Mouse (Mus musculus) midbrain, embryonic 16.5 days (tissue): ENCODE measurements around the gene Tbx19. TPM values are rescaled to one million over a fixed set of nuclear protein-coding genes. Genes with fewer than 3 reads are reported as not detected.

Experiments
- ATAC-seq: fragments of 200-750 bp; cut with Nextera tagmentation; 2 replicates; pipeline ENCODE4 v1.8.0; 2017; ENCODE audit warnings: moderate TSS enrichment
- H3K27ac ChIP-seq: fragments of 300-500 bp; sonication (generic); 2 replicates; pipeline ENCODE4 v1.5.1; 2014; ENCODE audit warnings: mild to moderate bottlenecking, low read length, mixed read lengths
- H3K27me3 ChIP-seq: fragments of 300-500 bp; sonication (generic); 2 replicates; pipeline ENCODE4 v1.6.1; 2014; ENCODE audit warnings: low read depth, low read length, mixed read lengths; ENCODE audit not compliant: control insufficient read depth, insufficient read depth
- H3K36me3 ChIP-seq: fragments of 300-500 bp; sonication (generic); 2 replicates; pipeline ENCODE4 v1.6.1; 2014; ENCODE audit warnings: mild to moderate bottlenecking, low read length, moderate library complexity, mixed read lengths; ENCODE audit not compliant: control insufficient read depth, insufficient read depth
- H3K4me1 ChIP-seq: fragments of 300-500 bp; sonication (generic); 2 replicates; pipeline ENCODE4 v1.6.1; 2014; ENCODE audit warnings: mild to moderate bottlenecking, low read length, mixed read lengths; ENCODE audit not compliant: control insufficient read depth, insufficient read depth
- H3K4me2 ChIP-seq: fragments of 300-500 bp; sonication (generic); 2 replicates; pipeline ENCODE4 v1.6.1; 2014; ENCODE audit warnings: mild to moderate bottlenecking, low read length, mixed read lengths
- H3K4me3 ChIP-seq: fragments of 300-500 bp; sonication (generic); 2 replicates; pipeline ENCODE4 v1.5.1; 2014; ENCODE audit warnings: low read depth, mild to moderate bottlenecking, low read length, moderate library complexity, mixed read lengths
- H3K9ac ChIP-seq: fragments of 300-500 bp; sonication (generic); 2 replicates; pipeline ENCODE4 v1.6.1; 2014; ENCODE audit warnings: low read depth, low read length, mixed read lengths
- H3K9me3 ChIP-seq: fragments of 300-500 bp; sonication (generic); replicated peaks from 2 replicates; pipeline ENCODE4 v1.6.1; 2014; ENCODE audit warnings: mild to moderate bottlenecking, low read length, mixed read lengths; ENCODE audit not compliant: control insufficient read depth, poor library complexity, severe bottlenecking
- WGBS: fragments of 180-500 bp; shearing (Covaris S2); extraction: QIAGEN DNeasy Blood & Tissue Kit; methylation state at CpG from one replicate; pipeline ENCODE4 v1.1.7; 2014; 5-methylcytosine and 5-hydroxymethylcytosine counted together
- polyA plus RNA-seq: library from polyadenylated mRNA; unstranded; fragments of >200 nt; fragmentation: Nextera tagmentation; extraction: Ambion mirVana; gene quantifications from 2 replicates; pipeline ENCODE4 v1.2.1, GENCODE M21; 2015

The Tbx19 gene
- 0.11 and 0.16 TPM in 2 replicates for polyA plus RNA-seq

DNA sequence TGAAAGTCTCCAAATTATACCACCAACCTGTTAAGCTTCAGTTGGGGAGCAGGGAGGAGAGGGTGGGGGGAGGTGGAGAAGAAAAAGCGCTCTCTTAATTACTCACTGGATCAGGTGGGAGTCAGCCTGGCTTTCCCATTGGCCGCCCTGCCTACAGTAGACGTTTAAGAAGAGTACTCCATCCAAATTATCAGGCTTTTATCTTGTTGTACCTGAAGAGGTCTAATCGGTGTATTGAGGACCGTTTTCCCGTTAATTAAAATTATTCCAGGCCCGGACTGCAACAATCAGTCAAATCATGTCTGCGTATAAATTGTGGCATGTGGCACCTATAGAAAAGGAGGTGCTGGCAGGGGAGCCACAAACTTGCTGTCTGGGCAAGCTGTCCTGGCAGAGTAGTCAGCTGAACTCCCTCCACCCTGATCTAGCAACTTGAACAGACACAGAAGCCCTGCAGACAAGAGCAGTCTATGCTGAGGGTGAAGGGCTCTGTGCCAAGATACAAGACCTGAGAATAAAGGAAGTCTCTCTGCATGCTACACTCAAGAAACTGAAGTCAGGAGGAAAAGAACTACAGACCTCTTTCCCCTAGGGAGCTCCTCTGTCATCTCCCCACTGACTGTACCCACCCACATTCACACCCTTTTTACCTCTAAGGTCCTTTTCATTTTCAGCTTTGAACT is at the start of gene Tbx19:
TSS of gene Tbx19 (minus strand) at position 51 of the 683 bp plus-strand sequence.
- Histone ChIP-seq H3K4me3 (no peak within 1 kb of the TSS), H3K9ac (no peak within 1 kb of the TSS), H3K4me1 (no peaks in the 10 kb centered on the region), H3K27ac (no peak within 1 kb of the TSS), H3K36me3 (no peaks in the 10 kb centered on the region), H3K4me2 (no peak within 1 kb of the TSS), H3K27me3 (no peaks in the 10 kb centered on the region), H3K9me3 (no peaks in the 10 kb centered on the region)
- WGBS, result 86% methylated on average over 8 of the region's 8 CpGs
- no peak for ATAC-seq

DNA sequence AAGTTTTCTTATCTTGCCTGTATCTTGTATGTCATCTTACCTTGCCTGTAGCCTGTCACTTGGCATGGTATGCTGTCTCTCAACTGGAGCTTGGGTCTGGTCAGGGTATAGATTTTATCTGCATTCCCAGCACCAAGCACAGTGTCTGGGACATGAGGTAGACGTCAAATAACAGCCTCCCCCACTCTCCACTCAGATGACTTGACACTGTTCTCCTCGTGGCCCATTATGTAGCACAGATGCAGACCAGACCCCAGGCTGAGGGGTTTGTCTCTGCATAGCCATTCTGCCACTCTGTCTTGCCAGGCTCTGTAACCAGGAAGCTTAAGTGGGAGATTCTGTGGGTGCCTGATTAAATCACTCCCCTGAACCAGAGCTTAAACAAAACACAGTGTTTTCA is 45.0 kb upstream of the Tbx19 start:
- Histone ChIP-seq H3K9me3 (no peaks in the 10 kb centered on the region), H3K4me1 (no peaks in the 10 kb centered on the region), H3K27ac (no peak overlapping the region), H3K4me2 (no peak overlapping the region), H3K36me3 (no peaks in the 10 kb centered on the region), H3K27me3 (no peaks in the 10 kb centered on the region), H3K9ac (no peak overlapping the region), H3K4me3 (no peak overlapping the region)
- ATAC-seq, result no peak
- 64% methylated on average over 2 of the region's 2 CpGs for WGBS

DNA sequence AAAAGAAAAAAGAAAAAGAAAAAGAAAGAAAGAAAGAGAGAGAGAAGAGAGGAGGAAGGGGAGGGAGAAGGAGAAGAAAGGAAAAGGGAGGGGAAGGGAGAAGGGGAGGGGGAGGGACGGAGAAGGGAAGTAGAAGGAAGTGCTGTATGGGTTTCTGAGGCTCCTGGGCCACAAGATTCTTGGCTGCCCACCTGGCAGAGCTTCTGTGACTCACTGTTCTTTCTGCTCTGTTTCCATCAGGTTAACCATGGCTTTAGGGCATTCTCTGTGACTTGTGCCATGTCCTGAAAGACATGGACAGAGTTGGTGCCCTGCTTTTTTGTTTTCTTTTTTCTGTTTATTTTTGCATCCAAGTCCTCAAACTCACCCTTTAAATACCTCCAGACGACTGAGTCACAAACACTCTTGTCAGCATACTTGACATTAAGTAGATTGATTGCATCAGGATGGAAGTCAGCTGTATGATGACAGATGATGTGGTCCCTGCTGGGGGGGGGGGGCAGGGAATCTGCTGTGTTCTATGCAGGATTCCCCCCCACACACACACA is 43.0 kb upstream of the Tbx19 start:
- Histone ChIP-seq H3K4me2 (no peak overlapping the region), H3K27me3 (no peaks in the 10 kb centered on the region), H3K36me3 (no peaks in the 10 kb centered on the region), H3K9ac (no peak overlapping the region), H3K9me3 (no peaks in the 10 kb centered on the region), H3K27ac (no peak overlapping the region), H3K4me1 (no peaks in the 10 kb centered on the region), H3K4me3 (no peak overlapping the region)
- 65% methylated on average over 2 of the region's 2 CpGs for WGBS
- ATAC-seq, result no peak

DNA sequence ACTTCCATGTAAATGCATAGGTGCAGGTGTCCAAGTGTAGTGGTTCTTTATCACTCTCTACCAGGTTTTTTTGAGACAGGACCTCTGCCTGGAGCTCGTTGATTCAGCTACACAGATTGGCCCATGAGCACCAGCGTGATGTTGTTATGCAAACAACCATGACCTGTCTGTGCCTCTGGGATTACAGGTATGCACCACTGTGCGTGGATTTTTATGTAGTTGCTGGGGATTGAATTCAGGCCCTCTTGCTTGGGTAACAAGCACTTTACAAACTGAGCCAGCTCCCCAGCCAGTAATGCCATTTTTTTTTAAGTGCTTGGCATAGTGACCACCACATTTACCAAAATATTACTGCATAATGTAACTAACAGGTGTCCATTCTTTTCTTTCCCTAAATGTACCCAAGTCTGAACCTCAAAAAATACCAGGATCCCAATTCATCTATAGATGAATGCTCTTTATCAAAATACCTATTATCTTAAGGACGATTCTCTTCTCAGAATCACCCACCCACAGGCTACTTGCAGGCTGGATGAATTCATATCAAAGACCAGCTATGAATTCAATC is 41.0 kb upstream of the Tbx19 start:
- Histone ChIP-seq H3K9me3 (no peaks in the 10 kb centered on the region), H3K4me3 (no peak overlapping the region), H3K27me3 (no peaks in the 10 kb centered on the region), H3K27ac (no peak overlapping the region), H3K36me3 (no peaks in the 10 kb centered on the region), H3K4me2 (no peak overlapping the region), H3K9ac (no peak overlapping the region), H3K4me1 (no peaks in the 10 kb centered on the region)
- no peak for ATAC-seq
- 82% methylated on average over 4 of the region's 4 CpGs for WGBS

DNA sequence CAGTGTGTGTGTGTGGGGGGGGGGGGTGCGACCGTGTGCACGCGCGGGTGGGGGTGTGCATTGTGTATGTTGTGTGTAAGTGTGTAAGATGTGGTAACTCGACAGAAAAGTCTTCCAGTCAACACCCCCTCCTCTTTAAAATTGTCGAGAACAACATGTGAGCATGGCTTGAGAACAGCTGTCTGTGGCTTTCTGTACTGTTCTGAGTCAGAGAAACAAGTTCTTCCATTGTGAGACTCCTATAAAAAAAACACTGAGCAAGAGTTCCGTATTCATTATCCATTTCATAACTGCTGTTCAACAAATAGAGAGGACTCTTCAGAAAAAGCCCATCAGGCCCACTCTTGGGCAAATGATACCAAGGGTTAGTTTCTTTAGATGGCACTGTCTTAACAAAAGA is 40.2 kb upstream of the Tbx19 start:
- Histone ChIP-seq H3K36me3 (no peaks in the 10 kb centered on the region), H3K27ac (no peak overlapping the region), H3K9me3 (no peaks in the 10 kb centered on the region), H3K9ac (no peak overlapping the region), H3K4me1 (no peaks in the 10 kb centered on the region), H3K4me3 (no peak overlapping the region), H3K4me2 (no peak overlapping the region), H3K27me3 (no peaks in the 10 kb centered on the region)
- WGBS, result 85% methylated on average over 8 of the region's 8 CpGs
- no peak for ATAC-seq

DNA sequence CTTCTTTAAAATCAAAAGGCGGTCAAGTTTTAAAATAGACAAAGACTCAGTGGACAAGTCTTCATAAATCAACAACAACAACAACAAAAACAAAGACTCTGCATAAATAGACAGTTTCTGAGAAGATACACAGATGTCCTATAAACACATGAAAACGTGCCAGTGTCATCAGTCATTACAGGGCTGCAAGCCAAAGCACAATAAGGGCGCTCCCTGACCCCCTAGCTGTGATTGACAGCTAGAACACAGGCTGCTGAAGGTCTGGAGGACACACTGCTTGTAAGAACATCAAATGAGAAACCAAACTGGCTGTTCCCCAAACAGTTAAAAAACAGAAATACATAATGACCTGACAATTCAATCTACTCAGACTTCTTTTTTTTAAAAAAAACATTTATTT is 39.1 kb upstream of the Tbx19 start:
- Histone ChIP-seq H3K4me2 (no peak overlapping the region), H3K4me3 (no peak overlapping the region), H3K27ac (no peak overlapping the region), H3K4me1 (peaks cover 3% of the 10 kb centered on the region), H3K9me3 (no peaks in the 10 kb centered on the region), H3K36me3 (no peaks in the 10 kb centered on the region), H3K27me3 (0 out of 2 replicates have a peak, but pooled peaks cover 2% of the 10 kb centered on the region), H3K9ac (no peak overlapping the region)
- 78% methylated on average over 3 of the region's 3 CpGs for WGBS
- ATAC-seq, result no peak

DNA sequence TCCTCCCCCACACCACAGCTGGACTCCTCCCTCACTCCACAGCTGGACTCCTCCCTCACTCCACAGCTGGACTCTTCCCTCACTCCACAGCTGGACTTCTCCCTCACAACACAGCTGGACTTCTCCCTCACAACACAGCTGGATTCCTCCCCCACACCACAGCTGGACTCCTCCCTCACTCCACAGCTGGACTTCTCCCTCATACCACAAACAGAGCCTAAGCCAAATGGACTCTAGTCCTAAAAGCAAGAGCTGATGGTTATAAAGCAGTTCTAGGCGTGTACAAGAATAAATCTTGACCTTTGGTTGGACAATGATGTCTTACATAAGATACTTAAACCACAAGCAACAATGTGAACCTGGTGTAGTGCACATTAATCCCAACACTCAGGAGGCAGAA is 38.4 kb upstream of the Tbx19 start:
- Histone ChIP-seq H3K9ac (no peak overlapping the region), H3K27ac (no peak overlapping the region), H3K4me3 (no peak overlapping the region), H3K9me3 (no peaks in the 10 kb centered on the region), H3K4me2 (no peak overlapping the region), H3K36me3 (no peaks in the 10 kb centered on the region), H3K27me3 (peaks cover 2% of the 10 kb centered on the region; the same call in 1 of the 2 replicates), H3K4me1 (peaks cover 5% of the 10 kb centered on the region)
- WGBS, result 52% methylated on average over 1 of the region's 1 CpGs
- ATAC-seq, result no peak

DNA sequence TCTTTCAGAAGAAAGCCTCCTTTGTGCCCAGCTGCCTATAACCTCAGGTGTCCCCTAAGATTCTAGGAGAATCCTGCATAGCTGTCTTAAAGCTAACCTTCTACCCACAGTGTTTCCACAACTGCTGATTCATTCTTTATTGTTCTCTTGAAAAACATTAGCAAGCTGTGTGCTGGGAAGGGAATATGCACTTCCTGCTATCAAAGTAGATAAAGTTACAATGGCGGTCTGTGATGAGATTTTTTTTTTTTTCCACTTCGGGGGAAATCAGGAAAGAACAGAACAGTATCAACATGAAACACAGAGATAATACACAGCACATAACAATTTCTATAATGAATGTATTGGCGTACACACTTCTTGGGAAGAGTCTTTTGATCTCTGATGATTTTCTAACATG is 37.3 kb upstream of the Tbx19 start:
- Histone ChIP-seq H3K4me2 (no peak overlapping the region), H3K27ac (no peak overlapping the region), H3K36me3 (no peaks in the 10 kb centered on the region), H3K4me1 (peaks cover 8% of the 10 kb centered on the region), H3K4me3 (no peak overlapping the region), H3K27me3 (peaks cover 2% of the 10 kb centered on the region; the same call in 1 of the 2 replicates), H3K9ac (no peak overlapping the region), H3K9me3 (no peaks in the 10 kb centered on the region)
- no peak for ATAC-seq
- WGBS, result 82% methylated on average over 3 of the region's 3 CpGs

DNA sequence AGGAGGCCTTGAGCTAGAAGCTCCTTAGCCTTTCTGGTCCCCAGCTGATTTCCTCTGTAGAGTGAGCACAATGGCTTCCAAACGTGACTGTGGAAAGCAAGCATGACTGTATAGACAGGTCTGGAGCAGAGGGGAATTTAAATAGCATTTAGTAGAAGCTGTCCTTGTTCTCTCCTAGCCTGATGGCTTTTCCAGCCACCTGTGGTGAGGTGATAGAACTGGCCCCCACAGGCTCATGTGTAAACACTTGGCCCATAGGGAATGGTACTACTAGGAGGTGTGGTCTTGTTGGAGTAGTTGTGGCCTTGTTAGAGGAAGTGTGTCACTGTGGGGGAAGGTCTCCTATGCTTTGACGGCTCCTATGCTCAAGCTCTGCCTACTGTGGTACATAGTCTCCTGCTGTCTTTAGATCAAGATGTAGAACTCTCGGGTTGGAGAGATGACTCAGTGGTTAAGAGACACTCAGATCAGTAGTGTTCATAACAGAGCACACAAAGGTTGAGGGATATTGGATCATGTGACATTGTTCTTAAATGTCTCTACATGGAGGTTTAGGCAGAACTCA is 34.9 kb upstream of the Tbx19 start:
- no peak overlapping the region for H3K9ac ChIP-seq
- H3K4me1 ChIP-seq, result peaks cover 8% of the 10 kb centered on the region
- H3K4me2 ChIP-seq, result no peak overlapping the region
- H3K36me3 ChIP-seq, result no peaks in the 10 kb centered on the region
- H3K9me3 ChIP-seq, result no peaks in the 10 kb centered on the region
- 74% methylated on average over 3 of the region's 3 CpGs for WGBS
- H3K4me3 ChIP-seq, result no peak overlapping the region
- peaks cover 2% of the 10 kb centered on the region; the same call in 1 of the 2 replicates for H3K27me3 ChIP-seq
- ATAC-seq, result no peak
- no peak overlapping the region for H3K27ac ChIP-seq
